Mouse (Mus musculus): ENCODE results near the gene Plk2. TPM values are rescaled to one million over a fixed set of nuclear protein-coding genes. Genes with fewer than 3 reads are reported as not detected.
A peak's percentile ranks its signal among the peaks of the same experiment; 100 is the strongest.
"Not testable (repeated sequence)": the region's sequence is repeated elsewhere in the genome, so short reads cannot be mapped to it uniquely, and the experiment has no call there.

Plk2 gene
- total RNA-seq, 2 experiments from 2014 or later, result 2.4 to 6.0 TPM

DNA sequence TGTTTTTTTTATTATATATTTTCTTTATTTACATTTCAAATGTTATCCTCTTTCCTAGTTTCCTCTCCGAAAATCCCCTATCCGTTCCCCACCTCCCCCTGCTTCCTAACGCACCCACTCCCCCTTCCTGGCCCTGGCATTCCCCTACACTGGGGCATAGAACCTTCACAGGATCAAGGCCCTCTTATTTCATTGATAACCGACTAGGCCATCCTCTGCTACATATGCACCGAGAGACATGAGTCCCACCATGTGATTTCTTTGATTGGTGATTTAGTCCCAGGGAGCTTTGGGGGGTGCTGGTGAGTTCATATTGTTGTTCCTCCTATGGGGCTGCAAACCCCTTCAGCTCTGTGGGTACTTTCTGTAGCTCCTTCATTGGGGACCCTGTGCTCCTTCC lies 9.8 kb downstream of the Plk2 start:
- DNase-seq (ENCODE audit: low spot score), result not testable (repeated sequence)

DNA sequence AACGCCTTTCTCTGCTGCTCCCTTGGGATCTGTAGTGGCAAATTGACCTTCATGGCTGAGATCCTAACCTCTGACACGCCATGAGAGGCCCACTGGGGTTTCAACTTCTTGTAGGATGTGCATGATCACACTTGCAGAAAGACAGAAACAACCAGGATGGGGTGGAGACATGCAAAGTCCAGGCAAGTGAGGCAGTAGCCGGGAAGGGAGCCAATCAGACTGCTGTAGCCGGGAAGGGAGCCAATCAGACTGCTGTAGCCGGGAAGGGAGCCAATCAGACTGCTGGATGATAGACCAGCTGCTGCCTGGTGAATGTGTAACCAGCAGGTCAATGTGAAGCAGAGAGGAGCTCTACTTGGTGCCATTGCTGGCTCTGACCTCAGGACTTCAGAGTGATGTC lies 11.3 kb downstream of the Plk2 start:
- peak; percentile 31 for DNase-seq (ENCODE audit: low spot score)

DNA sequence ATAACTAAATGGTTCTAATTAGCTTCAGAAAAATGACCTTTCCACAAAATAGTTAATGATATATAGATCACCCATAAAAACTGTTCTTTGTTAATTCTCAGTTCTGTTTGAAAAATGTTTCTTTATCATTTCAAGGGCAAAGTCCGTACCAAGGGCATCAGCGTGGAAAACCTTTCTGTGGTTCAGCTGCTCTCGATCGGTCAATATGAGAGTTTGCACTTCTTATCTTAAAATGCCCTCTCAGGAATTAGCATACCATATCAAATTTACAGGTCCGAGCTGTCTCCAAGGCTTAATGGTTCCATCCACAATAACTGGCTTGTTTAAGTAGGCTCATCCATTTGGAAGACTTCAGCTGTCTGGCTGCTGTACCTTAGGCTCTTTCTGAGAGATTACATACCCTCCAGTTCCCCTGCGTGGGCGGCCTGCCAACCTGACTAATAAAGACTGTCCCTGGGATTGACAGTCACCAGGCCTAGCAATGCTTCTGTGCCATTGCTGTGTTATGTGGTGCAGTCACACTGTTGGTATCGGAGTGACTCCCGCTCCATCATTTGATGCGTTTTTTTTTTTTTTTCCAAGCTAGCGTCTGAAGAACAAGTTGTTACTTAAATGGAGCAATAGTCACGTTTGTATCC lies 17.8 kb downstream of the Plk2 start:
- DNase-seq (ENCODE audit: low spot score), result no peak

DNA sequence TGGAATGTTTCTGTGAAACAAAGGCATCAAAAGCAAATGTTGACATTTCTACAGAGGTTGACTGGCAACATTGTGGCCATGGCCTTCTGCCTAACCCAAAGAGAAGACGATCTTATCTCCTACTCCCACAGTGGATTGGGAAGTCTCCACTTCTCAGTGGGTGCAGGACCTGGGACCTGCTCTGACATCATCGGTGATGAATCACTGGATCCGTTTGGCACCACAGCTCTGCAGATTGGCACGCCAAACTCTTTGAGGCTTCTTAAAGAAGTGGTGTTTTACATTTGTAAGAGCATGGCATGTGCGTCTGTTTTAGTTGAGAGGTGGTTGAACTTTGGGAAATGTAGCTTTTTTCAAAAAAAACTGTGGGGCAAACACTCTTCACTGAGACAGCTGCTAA lies 23.8 kb downstream of the Plk2 start:
- no peak for DNase-seq (ENCODE audit: low spot score)

DNA sequence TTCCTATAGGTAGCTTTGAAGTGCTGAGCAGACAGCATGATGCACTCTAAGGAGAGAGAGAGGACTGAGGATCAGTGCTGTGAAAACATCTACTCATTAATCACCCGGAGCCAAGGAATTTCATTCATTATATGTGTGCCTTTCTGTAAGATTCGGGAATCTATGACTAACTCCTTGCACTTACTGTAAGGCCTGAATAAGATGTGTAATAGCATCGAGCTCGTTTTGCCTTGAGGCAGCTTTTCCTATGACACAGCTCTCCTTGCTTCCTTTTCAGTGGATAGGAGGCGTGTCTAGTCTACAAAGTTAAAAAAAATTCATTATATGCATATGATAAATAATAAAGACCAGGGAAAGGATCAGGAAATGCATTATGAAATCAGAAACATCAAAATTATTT lies 24.8 kb downstream of the Plk2 start:
- no peak for DNase-seq (ENCODE audit: low spot score)

DNA sequence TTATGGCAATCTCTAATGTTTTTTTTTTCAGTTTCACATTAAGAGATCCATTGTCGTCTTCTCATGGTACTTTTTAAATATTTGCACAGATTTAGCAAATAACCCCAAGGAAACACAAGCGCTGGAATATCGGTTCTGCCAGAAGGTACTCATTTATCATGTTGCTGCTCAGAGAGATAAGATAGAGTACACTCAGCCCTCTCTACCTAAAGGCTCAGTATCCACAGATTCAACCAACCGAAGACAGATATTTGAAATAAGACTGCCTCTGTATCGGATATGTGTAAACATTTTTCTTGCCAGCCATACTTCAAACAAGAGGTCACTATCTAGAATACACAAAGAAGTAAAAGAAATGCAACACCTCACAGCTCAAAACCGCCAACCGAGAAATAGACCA lies 27.6 kb downstream of the Plk2 start:
- DNase-seq (ENCODE audit: low spot score), result no peak

DNA sequence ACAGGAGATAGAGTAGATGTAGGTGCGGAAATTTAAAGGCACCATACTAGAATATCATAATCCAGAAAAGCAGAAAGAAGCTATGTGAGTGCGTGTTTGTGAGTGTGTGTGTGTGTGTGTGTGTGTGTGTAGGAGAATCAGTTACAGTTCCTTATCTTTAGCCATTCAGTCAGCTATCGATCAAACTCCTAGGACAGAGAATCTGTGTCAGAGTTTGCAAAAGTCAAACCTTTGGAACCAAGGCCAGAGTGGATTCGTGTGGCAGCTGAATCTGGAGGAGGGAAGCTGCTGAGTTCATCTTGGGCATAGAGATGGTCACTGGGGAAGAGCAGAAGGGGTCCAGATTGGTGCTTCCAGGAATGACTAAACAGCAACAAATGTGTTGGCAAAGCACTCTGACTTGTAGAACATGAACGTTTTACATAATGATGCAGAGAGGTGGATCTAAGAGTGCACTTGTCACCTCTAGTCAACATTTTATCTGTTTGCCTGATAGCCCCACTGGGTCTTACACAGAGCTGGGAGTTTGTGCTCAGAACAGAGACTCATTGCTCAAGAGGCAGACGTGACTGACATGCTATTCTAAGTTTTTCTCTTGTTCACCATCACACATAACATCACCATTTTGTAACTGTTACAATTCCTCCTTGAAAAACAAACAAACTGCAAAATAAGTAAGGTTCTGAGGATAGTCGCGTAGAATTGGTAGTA lies 30.8 kb downstream of the Plk2 start:
- no peak for DNase-seq (ENCODE audit: low spot score)

DNA sequence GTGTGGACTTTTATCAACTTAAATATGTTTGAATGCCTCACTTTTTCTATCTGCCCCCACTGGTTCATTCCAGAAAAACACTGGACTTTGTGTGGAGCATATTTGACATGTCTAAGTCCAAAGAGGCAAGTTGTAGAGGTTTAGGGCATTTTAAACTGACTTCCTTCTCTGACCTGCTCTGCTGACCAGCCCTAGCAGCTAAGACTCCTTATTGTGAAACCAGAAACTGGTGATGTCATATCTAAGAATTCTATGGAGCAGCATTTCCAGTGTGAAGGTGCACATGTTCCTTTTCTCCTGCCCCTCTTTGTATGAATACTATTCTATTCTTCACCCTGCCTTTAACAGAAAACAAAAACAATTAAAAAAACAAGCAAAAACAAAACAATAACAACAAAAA lies 36.5 kb downstream of the Plk2 start:
- DNase-seq (ENCODE audit: low spot score), result no peak

DNA sequence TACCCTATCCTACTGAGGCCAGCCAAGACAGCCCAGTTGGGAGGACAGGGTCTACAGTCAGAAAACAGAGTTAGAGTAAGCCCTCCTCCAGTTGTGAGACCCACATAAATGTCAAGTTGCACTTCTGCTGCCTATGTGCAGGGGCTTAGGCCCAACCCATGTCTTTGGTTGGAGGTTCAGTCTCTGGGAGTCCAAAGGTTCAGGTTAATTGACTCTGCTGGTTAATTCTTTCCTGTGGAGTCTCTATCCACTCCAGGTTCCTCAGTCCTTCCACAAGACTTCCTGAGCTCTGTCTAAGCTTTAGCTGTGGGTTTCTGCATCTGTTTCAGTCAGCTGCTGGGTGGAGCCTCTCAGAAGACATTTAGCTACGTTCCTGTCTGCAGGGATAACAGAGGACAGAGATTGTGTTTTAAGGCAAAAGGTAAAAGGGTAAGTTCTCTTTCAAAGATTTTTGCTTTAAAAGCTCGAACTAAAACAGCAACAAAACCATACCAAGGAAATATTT lies 37.3 kb downstream of the Plk2 start:
- no peak for DNase-seq (ENCODE audit: low spot score)

DNA sequence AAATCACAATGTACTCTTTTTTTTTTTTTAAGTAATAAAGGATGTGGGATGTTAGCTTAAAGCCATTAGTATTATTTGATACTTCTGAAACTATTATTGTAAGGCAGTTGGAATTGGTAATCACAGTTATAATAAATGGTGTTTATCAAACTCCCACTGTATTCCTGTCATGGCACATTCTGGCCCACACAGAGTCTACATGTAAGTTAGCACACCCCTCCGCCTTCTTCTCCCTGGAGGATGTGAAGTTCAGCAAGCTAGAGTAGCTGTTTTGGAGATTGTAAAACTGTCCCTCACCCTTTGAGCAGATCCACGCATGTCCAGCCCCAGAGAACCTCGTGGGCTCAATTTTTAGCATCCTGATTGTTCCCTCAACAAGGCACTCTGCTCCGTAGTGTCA lies 37.8 kb downstream of the Plk2 start:
- no peak for DNase-seq (ENCODE audit: low spot score)

DNA sequence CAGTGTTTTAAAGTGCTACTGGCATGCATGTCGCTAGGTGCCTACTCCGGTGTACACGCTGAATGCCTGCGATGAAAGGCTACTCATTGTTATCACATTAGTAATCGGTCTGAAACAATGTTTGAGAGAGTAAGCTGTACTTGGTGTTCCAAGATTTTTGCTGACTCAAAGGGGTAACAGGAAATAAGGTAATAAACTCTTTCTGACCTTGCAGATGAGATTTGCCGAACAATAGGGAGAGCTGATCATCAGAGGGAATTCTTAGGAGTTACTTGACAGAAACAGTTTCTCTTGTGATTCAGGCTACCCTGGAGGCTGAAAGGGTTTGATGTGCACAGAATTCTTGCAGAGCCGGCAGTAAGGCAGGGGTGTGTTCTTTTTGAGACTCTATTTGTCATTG lies 41.8 kb downstream of the Plk2 start:
- DNase-seq (ENCODE audit: low spot score), result no peak

DNA sequence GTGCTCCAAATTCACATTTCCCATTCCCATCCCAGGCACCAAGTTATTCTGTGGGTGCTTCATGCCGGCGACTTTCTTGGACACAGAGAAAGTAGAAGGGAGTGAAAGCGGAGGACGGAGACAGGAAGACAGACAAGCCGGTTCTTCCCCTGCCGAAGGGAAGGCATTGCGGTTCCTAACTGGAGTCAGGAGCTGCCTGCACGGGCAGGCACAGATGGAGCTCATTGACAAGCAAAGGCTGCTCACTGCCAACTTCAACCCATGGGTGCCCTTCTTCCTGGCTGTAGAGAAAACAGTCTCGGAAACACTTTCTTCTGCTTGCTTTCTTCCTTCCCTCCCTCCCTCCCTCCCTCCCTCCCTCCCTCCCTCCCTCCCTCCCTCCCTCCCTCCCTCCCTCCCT lies 43.8 kb downstream of the Plk2 start:
- DNase-seq (ENCODE audit: low spot score), result no peak

DNA sequence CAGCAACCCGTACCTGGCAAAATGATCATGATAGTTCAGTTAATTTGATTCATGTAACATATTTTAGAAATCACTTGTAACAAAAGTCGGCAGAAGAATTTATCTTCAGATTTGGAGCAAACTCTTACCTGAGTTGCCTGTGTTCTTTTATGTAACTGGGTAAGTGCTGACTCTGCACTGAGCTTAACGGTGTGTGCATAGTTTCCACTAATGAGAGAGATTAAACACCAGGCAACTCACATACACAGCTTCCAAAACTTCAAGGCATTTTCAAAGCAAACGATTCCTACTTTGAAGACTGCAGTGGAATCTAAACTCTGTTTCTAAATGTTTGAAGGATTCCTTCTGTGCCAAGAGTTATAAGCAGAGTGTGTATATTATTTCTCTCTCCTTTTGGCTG lies 49.5 kb downstream of the Plk2 start:
- DNase-seq (ENCODE audit: low spot score), result no peak

DNA sequence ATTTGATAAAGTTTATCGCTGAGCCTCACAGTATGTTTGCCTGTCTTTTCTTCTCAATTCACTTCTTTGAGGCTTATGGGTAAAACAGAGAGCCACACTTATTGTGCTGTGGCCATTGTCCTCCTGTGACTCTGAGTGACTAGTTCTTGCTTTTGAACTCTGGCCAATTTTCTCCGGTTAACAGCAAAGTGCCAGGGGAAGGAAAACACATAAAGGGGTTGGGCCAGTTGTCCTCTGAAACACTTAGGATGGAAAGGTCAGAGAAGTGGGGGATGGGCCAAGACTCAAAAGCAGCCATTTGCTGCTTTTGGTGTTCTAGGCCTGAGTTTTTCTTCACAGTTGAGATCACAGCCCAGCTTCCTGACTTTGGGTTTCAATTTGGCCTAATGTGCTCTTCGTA lies 50.0 kb downstream of the Plk2 start:
- DNase-seq (ENCODE audit: low spot score), result no peak

DNA sequence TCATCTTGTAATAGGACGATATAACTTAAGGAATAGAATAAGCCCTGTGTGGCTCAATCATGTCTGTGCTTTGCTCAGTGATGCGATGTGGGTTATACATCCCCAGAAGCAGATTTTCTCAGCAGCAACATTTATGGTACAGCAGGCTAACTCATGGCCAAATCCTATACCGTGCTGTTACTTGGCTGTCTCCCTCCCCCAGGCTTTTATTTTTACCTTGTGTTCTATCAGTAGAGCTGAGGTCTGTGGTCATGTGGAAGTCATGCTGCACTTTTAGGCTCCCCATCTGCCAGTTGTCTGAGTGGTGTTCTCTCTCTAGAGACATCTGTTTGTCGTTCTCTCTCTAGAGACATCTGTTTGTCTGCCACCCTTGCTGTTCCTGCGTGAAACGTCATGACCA lies 51.6 kb downstream of the Plk2 start:
- no peak for DNase-seq (ENCODE audit: low spot score)

DNA sequence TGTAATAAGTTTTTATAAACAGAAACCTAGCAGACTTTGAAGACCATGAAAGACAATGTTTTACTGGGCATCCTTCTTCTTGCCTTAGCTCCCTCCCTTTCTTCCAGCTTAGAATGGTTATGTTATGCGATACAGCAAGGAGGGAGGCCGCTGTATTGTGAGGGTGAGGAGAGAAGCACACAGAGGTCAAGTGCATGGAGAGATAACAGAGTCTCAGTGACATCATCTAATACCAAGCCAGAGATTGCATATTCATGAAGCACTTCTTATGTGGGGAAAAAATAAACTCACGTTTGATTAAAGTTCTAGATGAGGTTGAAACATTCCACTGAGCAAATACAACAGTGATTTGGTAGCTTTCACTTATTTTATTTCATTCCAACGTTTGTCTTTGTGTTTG lies 55.2 kb downstream of the Plk2 start:
- no peak for DNase-seq (ENCODE audit: low spot score)

Other genes with a start within 250 kb of the Plk2 start
- gene Rab3c, start 114.0 kb upstream of the Plk2 start, total RNA-seq (2021), result not detected
- gene Gapt, start 37.8 kb upstream of the Plk2 start, total RNA-seq (2021), result under 1 TPM in 1 of 2 experiments, not detected in 1; 0.11 TPM